Mouse (Mus musculus): ENCODE results near the gene Rab36. TPM values are rescaled to one million over a fixed set of nuclear protein-coding genes. Genes with fewer than 3 reads are reported as not detected.

The Rab36 gene
- polyA plus RNA-seq, 1 experiment from 2014 or later: 6.2 TPM

DNA sequence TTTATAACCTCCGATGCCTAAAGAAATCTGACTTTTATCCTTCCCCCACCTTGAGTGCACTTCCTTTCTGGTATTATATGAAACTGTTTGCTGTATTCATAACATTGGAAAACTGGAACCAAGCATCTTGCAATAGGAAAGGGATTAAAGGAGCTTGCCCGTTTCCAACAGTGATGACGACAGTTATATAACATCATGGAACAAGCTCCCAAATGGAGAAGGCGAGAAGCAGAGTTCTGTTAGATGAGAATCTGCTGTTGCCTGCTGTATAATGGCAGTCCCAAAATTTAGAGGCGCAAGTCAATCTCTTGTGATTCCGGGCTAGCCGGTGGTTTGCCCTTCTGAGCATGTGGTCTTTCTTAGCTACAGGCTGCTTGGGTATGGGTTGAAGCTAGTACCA lies 58.4 kb downstream of the Rab36 start:
- H3K27ac ChIP-seq (ENCODE audit: low read depth, low read length): no peak overlapping the region
- H3K4me3 ChIP-seq (ENCODE audit: low read depth, low read length): no peak overlapping the region
- ATAC-seq (ENCODE audit: low FRiP score): no peak
- H3K9ac ChIP-seq (ENCODE audit: low read length): no peak overlapping the region
- H3K27me3 ChIP-seq (ENCODE audit: control insufficient read depth, insufficient read depth, low read length): no peaks in the 10 kb centered on the region
- no peak for DNase-seq (ENCODE audit: low spot score, missing footprints)
- peaks cover 29% of the 10 kb centered on the region for H3K4me1 ChIP-seq (ENCODE audit: control insufficient read depth, insufficient read depth, low read length)
- H3K36me3 ChIP-seq (ENCODE audit: control insufficient read depth, insufficient read depth, low read length): no peaks in the 10 kb centered on the region
- no peak overlapping the region for H3K4me2 ChIP-seq
- H3K9me3 ChIP-seq (ENCODE audit: control insufficient read depth, low read length): no peaks in the 10 kb centered on the region
- WGBS: 95% methylated on average over 7 of the region's 7 CpGs

DNA sequence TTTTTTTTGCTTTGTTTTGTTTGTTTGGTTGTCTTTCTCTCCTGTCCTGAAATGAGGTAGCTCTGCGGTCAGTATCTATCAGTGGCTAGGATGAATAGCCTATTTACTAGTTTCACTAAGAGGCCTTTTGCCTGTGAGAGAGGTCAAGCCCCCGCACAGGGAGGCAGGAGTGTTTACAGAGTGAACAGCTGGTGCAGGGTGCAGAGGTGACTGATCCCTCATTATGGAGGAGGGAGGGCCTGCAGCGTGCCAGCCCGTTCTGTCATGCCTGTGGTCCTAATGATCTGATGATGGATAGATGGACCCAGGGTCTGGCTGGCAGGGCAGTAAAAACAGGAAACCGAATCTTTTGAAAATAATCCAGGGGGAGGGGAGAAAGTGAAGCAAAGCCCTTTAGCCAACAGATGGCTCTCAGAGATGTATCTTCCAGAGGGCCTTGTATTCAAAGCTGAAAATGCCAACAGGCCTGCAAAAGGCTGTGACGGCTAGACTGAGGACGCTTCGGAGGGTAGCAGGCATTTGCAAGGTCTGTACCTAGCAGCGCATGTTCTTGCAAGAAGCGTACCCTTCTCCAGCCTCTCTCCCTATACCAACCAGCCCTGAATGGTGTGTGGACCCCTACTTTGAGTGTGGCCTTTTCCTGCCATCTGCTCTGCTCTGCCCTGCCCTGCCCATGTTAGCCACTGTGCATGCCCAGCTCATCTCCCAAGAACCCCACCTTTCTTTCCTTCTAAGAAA lies 61.8 kb downstream of the Rab36 start:
- Histone ChIP-seq H3K4me1 (ENCODE audit: control insufficient read depth, insufficient read depth, low read length) (peaks cover 24% of the 10 kb centered on the region), H3K27ac (ENCODE audit: low read depth, low read length) (no peak overlapping the region), H3K4me3 (ENCODE audit: low read depth, low read length) (no peak overlapping the region), H3K36me3 (ENCODE audit: control insufficient read depth, insufficient read depth, low read length) (no peaks in the 10 kb centered on the region), H3K9ac (ENCODE audit: low read length) (no peak overlapping the region), H3K4me2 (no peak overlapping the region), H3K27me3 (ENCODE audit: control insufficient read depth, insufficient read depth, low read length) (no peaks in the 10 kb centered on the region), H3K9me3 (ENCODE audit: control insufficient read depth, low read length) (no peaks in the 10 kb centered on the region)
- DNase-seq (ENCODE audit: low spot score, missing footprints) (peak; percentile 87), ATAC-seq (ENCODE audit: low FRiP score) (peak; percentile 89)
- WGBS: 28% methylated on average over 10 of the region's 10 CpGs

GRCm38 (mm10) chr10:75100298-75100697 lies 63.4 kb downstream of the Rab36 start:
- no peaks in the 10 kb centered on the region for H3K36me3 ChIP-seq (ENCODE audit: control insufficient read depth, insufficient read depth, low read length)
- no peak overlapping the region for H3K4me3 ChIP-seq (ENCODE audit: low read depth, low read length)
- no peaks in the 10 kb centered on the region for H3K27me3 ChIP-seq (ENCODE audit: control insufficient read depth, insufficient read depth, low read length)
- H3K4me2 ChIP-seq: no peak overlapping the region
- no peak overlapping the region for H3K9ac ChIP-seq (ENCODE audit: low read length)
- H3K9me3 ChIP-seq (ENCODE audit: control insufficient read depth, low read length): no peaks in the 10 kb centered on the region
- DNase-seq (ENCODE audit: low spot score, missing footprints) (peak; percentile 68), ATAC-seq (ENCODE audit: low FRiP score) (no peak)
- peaks cover 26% of the 10 kb centered on the region for H3K4me1 ChIP-seq (ENCODE audit: control insufficient read depth, insufficient read depth, low read length)
- no peak overlapping the region for H3K27ac ChIP-seq (ENCODE audit: low read depth, low read length)
- WGBS: 68% methylated on average over 7 of the region's 7 CpGs

DNA sequence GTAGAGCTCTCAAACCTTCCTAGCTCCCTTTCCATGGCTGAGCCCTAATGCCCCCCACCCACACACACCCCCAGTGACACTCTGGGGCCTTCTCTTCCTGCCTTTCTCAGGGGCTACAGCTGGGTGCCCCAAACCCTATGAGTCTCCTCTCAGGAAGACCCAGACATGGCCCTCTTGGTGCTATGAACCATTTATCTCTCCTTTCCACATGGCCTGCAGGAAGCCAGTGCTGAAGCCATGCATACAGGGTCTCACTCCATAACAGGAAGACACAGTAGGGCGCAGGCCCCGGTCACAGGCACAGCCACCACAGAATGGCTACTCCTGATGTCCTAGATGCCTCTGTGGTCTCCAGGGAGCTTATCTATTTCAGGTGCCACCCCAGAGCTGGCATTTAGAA lies 66.6 kb downstream of the Rab36 start:
- WGBS: 83% methylated on average over 2 of the region's 2 CpGs
- no peaks in the 10 kb centered on the region for H3K36me3 ChIP-seq (ENCODE audit: control insufficient read depth, insufficient read depth, low read length)
- no peak overlapping the region for H3K9ac ChIP-seq (ENCODE audit: low read length)
- H3K4me1 ChIP-seq (ENCODE audit: control insufficient read depth, insufficient read depth, low read length): peaks cover 21% of the 10 kb centered on the region
- no peaks in the 10 kb centered on the region for H3K27me3 ChIP-seq (ENCODE audit: control insufficient read depth, insufficient read depth, low read length)
- ATAC-seq (ENCODE audit: low FRiP score) (no peak), DNase-seq (ENCODE audit: low spot score, missing footprints) (peak; percentile 59)
- H3K4me2 ChIP-seq: no peak overlapping the region
- H3K27ac ChIP-seq (ENCODE audit: low read depth, low read length): no peak overlapping the region
- H3K9me3 ChIP-seq (ENCODE audit: control insufficient read depth, low read length): no peaks in the 10 kb centered on the region
- no peak overlapping the region for H3K4me3 ChIP-seq (ENCODE audit: low read depth, low read length)

Other genes starting within 250 kb of the Rab36 start
- 12.2 and 12.7 TPM in 2 replicates for gene Gnaz, start 69.9 kb upstream of the Rab36 start, polyA plus RNA-seq (2014; fragmentation: Nextera tagmentation; extraction: Ambion mirVana)
- gene Rsph14, start 4.5 kb upstream of the Rab36 start, polyA plus RNA-seq (2014; fragmentation: Nextera tagmentation; extraction: Ambion mirVana): not detected in 2 replicates
- 7.6 and 9.0 TPM in 2 replicates for gene Bcr, start 23.5 kb downstream of the Rab36 start, polyA plus RNA-seq (2014; fragmentation: Nextera tagmentation; extraction: Ambion mirVana)
- gene Specc1l, start 175.0 kb downstream of the Rab36 start, polyA plus RNA-seq (2014; fragmentation: Nextera tagmentation; extraction: Ambion mirVana): 22.8 and 23.2 TPM in 2 replicates